8 mouse cellular contexts compared by ENCODE assay signal in the genomic region with DNA sequence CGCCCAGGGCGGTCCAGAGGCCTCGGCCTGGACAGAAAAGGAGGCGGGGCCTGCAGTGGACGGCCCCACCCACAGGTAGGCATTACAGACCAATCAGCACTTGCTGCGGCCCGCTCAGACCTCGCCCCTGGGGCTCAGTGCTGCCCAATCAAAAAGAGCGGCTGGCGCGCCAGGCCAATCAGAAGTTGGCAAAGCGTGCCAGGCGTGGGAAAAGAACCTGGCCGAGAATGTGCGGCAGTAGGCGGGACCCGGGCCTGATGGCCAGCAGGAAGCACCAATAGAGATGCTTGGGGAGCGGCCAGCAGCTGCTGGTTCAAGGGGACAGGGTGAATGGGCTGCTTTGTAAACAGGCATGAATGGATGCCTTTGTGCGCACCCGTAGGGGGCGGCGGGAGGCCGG. TPM values are rescaled to one million over a fixed set of nuclear protein-coding genes. Genes with fewer than 3 reads are reported as not detected.
DNase-seq lines count a peak whose midpoint lies in the region; ATAC-seq and TF ChIP-seq lines count a peak whose summit lies in the region.

TSS of gene Myh14 (minus strand) at position 41 of the 400 bp plus-strand sequence.

- peak; percentile 37 to 48 for DNase-seq in B cell, adult 2 months
- DNase-seq in kidney, postnatal 10 days, result peak; percentile 91
- DNase-seq in liver, result peak; percentile 72
- DNase-seq in midbrain, postnatal 0 days (ENCODE audit: low spot score), result peak; percentile 97

- peaks cover 15% of the 10 kb centered on the region for H3K4me1 ChIP-seq in forebrain, embryonic 12.5 days
- peaks cover 10% of the 10 kb centered on the region for H3K4me1 ChIP-seq in heart, embryonic 15.5 days (replicated peaks)
- H3K4me1 ChIP-seq in midbrain, postnatal 0 days (ENCODE audit: insufficient read depth, low read length), result peaks cover 7% of the 10 kb centered on the region; the same call in 1 of the 2 replicates
- 0 out of 2 replicates have a peak, but pooled peaks cover 8% of the 10 kb centered on the region for H3K4me1 ChIP-seq in stomach, embryonic 16.5 days (ENCODE audit: control insufficient read depth, insufficient read depth, low read length)

- H3K27me3 ChIP-seq in forebrain, embryonic 12.5 days, result peaks cover 47% of the 10 kb centered on the region
- peaks cover 39% of the 10 kb centered on the region for H3K27me3 ChIP-seq in heart, embryonic 15.5 days
- H3K27me3 ChIP-seq in midbrain, postnatal 0 days (ENCODE audit: insufficient read depth, low read length), result peaks cover 9% of the 10 kb centered on the region; the same call in 1 of the 2 replicates
- 0 out of 2 replicates have a peak, but pooled peaks cover 10% of the 10 kb centered on the region for H3K27me3 ChIP-seq in stomach, embryonic 16.5 days (ENCODE audit: control insufficient read depth, insufficient read depth, low read length)

- peak within 1 kb of the TSS; percentile 16 for H3K27ac ChIP-seq in forebrain, embryonic 12.5 days
- no peak within 1 kb of the TSS for H3K27ac ChIP-seq in heart, embryonic 15.5 days
- H3K27ac ChIP-seq in midbrain, postnatal 0 days (ENCODE audit: low read depth, low read length), result no peak within 1 kb of the TSS; the same call in 1 of the 2 replicates
- H3K27ac ChIP-seq in stomach, embryonic 16.5 days (ENCODE audit: low read length), result no peak within 1 kb of the TSS; the same call in 1 of the 2 replicates

- H3K9ac ChIP-seq in forebrain, embryonic 12.5 days, result 0 out of 2 replicates have a peak within 1 kb of the TSS, but pooled peaks have one; percentile 4
- H3K9ac ChIP-seq in heart, embryonic 15.5 days, result no peak within 1 kb of the TSS
- 0 out of 2 replicates have a peak within 1 kb of the TSS, but pooled peaks have one; percentile 19 for H3K9ac ChIP-seq in midbrain, postnatal 0 days (replicated peaks; ENCODE audit: low read length, poor library complexity, severe bottlenecking)
- peak within 1 kb of the TSS; percentile 54 for H3K9ac ChIP-seq in stomach, embryonic 16.5 days (ENCODE audit: low read length)

- TF ChIP-seq CTCF in midbrain, postnatal 0 days (IDR thresholded peaks at IDR 0.05), result no peak

- peak; percentile 94 for ATAC-seq in cerebellum, adult (ENCODE audit: insufficient number of reproducible peaks, low FRiP score, low TSS enrichment)
- peak; percentile 96 for ATAC-seq in forebrain, embryonic 12.5 days (ENCODE audit: low FRiP score)
- peak; percentile 87 for ATAC-seq in heart, embryonic 15.5 days (replicated peaks; ENCODE audit: insufficient number of reproducible peaks, insufficient read depth, low FRiP score, low read depth)
- peak; percentile 94 for ATAC-seq in midbrain, postnatal 0 days (ENCODE audit: low FRiP score)
- peak; percentile 93 for ATAC-seq in stomach, embryonic 16.5 days (ENCODE audit: insufficient read depth, low FRiP score)

- H3K36me3 ChIP-seq in forebrain, embryonic 12.5 days (replicated peaks), result no peaks in the 10 kb centered on the region
- no peaks in the 10 kb centered on the region for H3K36me3 ChIP-seq in heart, embryonic 15.5 days
- no peaks in the 10 kb centered on the region for H3K36me3 ChIP-seq in midbrain, postnatal 0 days (ENCODE audit: insufficient read depth, low read length)
- H3K36me3 ChIP-seq in stomach, embryonic 16.5 days (ENCODE audit: control insufficient read depth, insufficient read depth, low read length), result no peaks in the 10 kb centered on the region

- peak within 1 kb of the TSS; percentile 55 for H3K4me2 ChIP-seq in forebrain, embryonic 12.5 days
- H3K4me2 ChIP-seq in heart, embryonic 15.5 days, result peak within 1 kb of the TSS; percentile 66
- peak within 1 kb of the TSS; percentile 65 for H3K4me2 ChIP-seq in midbrain, postnatal 0 days (ENCODE audit: low read depth, low read length, poor library complexity, severe bottlenecking)
- peak within 1 kb of the TSS; percentile 62 for H3K4me2 ChIP-seq in stomach, embryonic 16.5 days (ENCODE audit: low read depth, low read length)

- peak within 1 kb of the TSS; percentile 30 for H3K4me3 ChIP-seq in forebrain, embryonic 12.5 days (replicated peaks)
- peak within 1 kb of the TSS; percentile 38 for H3K4me3 ChIP-seq in heart, embryonic 15.5 days
- H3K4me3 ChIP-seq in midbrain, postnatal 0 days (ENCODE audit: low read depth, low read length), result peak within 1 kb of the TSS; percentile 31
- peak within 1 kb of the TSS; percentile 35 for H3K4me3 ChIP-seq in stomach, embryonic 16.5 days (replicated peaks; ENCODE audit: low read length)

- peaks cover 5% of the 10 kb centered on the region; the same call in 1 of the 2 replicates for H3K9me3 ChIP-seq in forebrain, embryonic 12.5 days
- no peaks in the 10 kb centered on the region for H3K9me3 ChIP-seq in heart, embryonic 15.5 days (replicated peaks)
- H3K9me3 ChIP-seq in midbrain, postnatal 0 days (ENCODE audit: low read length), result no peaks in the 10 kb centered on the region
- 0 out of 2 replicates have a peak, but pooled peaks cover 3% of the 10 kb centered on the region for H3K9me3 ChIP-seq in stomach, embryonic 16.5 days (replicated peaks; ENCODE audit: control insufficient read depth, low read length)

- WGBS in forebrain, embryonic 12.5 days, result under 1% methylated on average over 21 of the region's 23 CpGs
- WGBS in heart, embryonic 15.5 days, result 2% methylated on average over 23 of the region's 23 CpGs
- WGBS in midbrain, postnatal 0 days, result 1% methylated on average over 21 of the region's 23 CpGs
- WGBS in stomach, embryonic 16.5 days, result under 1% methylated on average over 22 of the region's 23 CpGs

RNA-seq across cellular contexts. Expression of gene Myh14, which starts in this region (rescaled TPM):
- 2.1 and 2.3 TPM in 2 replicates for polyA plus RNA-seq in forebrain, embryonic 12.5 days (2016; fragmentation: Nextera tagmentation; extraction: Ambion mirVana)
- 1.7 and 6.3 TPM in 2 replicates for polyA plus RNA-seq in heart, embryonic 15.5 days (2015; fragmentation: Nextera tagmentation; extraction: Ambion mirVana)
- 8.8 and 11.0 TPM in 2 replicates for total RNA-seq in midbrain, postnatal 0 days (2014; rRNA removed)
- 6.9 and 7.9 TPM in 2 replicates for polyA plus RNA-seq in midbrain, postnatal 0 days (2015; fragmentation: Nextera tagmentation; extraction: Ambion mirVana)
- polyA plus RNA-seq in stomach, embryonic 16.5 days (2015; fragmentation: Nextera tagmentation; extraction: Ambion mirVana), result 17.5 and 20.5 TPM in 2 replicates

Comparison
In these comparisons a context has a peak if more than half of its experiments do, and no peak if none do; other contexts are left out.
1. DNase-seq: peak in every context shown above with its lines; median percentile 97 in midbrain, postnatal 0 days; 91 in kidney, postnatal 10 days; 72 in liver; 42 in B cell, adult 2 months.